ENCODE assay signal across 14 mouse cellular contexts in the genomic region with DNA sequence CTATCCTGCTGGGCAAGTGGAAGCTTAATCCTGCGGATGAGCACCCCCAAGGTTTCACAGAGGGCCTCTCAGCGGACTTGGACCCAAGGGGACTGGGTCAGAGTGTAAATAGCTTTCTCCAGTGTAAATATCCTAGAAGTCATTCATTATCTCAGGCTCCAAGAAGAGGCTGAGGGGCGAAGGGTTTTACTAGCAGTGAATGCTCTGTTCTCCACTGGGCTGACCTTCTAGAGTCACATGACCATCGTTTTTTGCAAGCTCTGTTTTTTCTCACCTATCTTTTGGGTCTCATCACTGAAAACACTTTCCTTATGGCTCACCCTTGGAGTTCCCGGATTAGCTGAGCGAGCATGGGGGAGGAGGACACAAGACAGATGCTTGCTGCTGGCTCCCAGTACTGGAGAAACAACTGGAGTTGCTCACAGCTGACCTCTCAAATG. TPM values are rescaled to one million over a fixed set of nuclear protein-coding genes. Genes with fewer than 3 reads are reported as not detected.
DNase-seq lines count a peak whose midpoint lies in the region; ATAC-seq and TF ChIP-seq lines count a peak whose summit lies in the region.
"Had no signal": no experiment of that assay in that cellular context is flagged by ENCODE, and none has a peak within 500 bp of the region (broad histone marks: within the 10 kb centered on the region; RNA-seq: fewer than 3 reads in every experiment).

No protein-coding gene starts in this region.

- H3K9ac ChIP-seq in intestine, embryonic 16.5 days (ENCODE audit: low read depth, low read length) = no peak overlapping the region
- H3K9ac ChIP-seq: heart, embryonic 15.5 days; hindbrain, embryonic 12.5 days; liver, embryonic 15.5 days had no signal

- H3K36me3 ChIP-seq in intestine, embryonic 16.5 days (ENCODE audit: control insufficient read depth, insufficient read depth, low read length) = no peaks in the 10 kb centered on the region
- H3K36me3 ChIP-seq in myocyte (ENCODE audit: control insufficient read depth, insufficient read depth) = no peaks in the 10 kb centered on the region
- H3K36me3 ChIP-seq: heart, embryonic 15.5 days; hindbrain, embryonic 12.5 days; liver, embryonic 15.5 days had no signal

- H3K4me2 ChIP-seq in intestine, embryonic 16.5 days (ENCODE audit: low read depth, low read length) = no peak overlapping the region
- peak overlapping the region; percentile 2 for H3K4me2 ChIP-seq in myocyte (ENCODE audit: low read depth)
- H3K4me2 ChIP-seq: heart, embryonic 15.5 days; hindbrain, embryonic 12.5 days; liver, embryonic 15.5 days; midbrain, embryonic 11.5 days had no signal

- peaks cover 35% of the 10 kb centered on the region for H3K4me1 ChIP-seq in intestine, embryonic 16.5 days (ENCODE audit: control insufficient read depth, insufficient read depth, low read length)
- H3K4me1 ChIP-seq: hindbrain, embryonic 12.5 days; liver, embryonic 15.5 days had no signal

- WGBS in intestine, embryonic 16.5 days = 17% methylated on average over 6 of the region's 6 CpGs

- peak; percentile 60 for DNase-seq in lung, postnatal 10 days
- DNase-seq in lung, adult 18-20 months = no peak
- DNase-seq in kidney, adult 9 months = peak; percentile 90
- DNase-seq in left cerebral cortex, adult 11 months (ENCODE audit: low spot score) = no peak
- DNase-seq in left cerebral cortex, adult 9 months (ENCODE audit: low spot score in 2 of 2) = no peak
- DNase-seq: cerebellum, postnatal 25 days; retina, postnatal 1 day had no signal

- H3ac ChIP-seq in myocyte (ENCODE audit: control insufficient read depth, insufficient read length) = no peak overlapping the region

- peak; percentile 72 for ATAC-seq in intestine, embryonic 16.5 days
- no peak for ATAC-seq in CD4-positive, CD25-positive, alpha-beta regulatory T cell, adult 4 months

- no peaks in the 10 kb centered on the region for H3K9me3 ChIP-seq in intestine, embryonic 16.5 days (ENCODE audit: control insufficient read depth, low read length)
- H3K9me3 ChIP-seq: heart, embryonic 15.5 days; hindbrain, embryonic 12.5 days; liver, embryonic 15.5 days had no signal

- no peaks in the 10 kb centered on the region for H3K27me3 ChIP-seq in intestine, embryonic 16.5 days (replicated peaks; ENCODE audit: control insufficient read depth, insufficient read depth, low read length)
- no peaks in the 10 kb centered on the region for H3K27me3 ChIP-seq in myocyte (ENCODE audit: control insufficient read depth, insufficient read depth, insufficient read length)
- H3K27me3 ChIP-seq: heart, embryonic 15.5 days; hindbrain, embryonic 12.5 days; liver, embryonic 15.5 days had no signal

- no peak for TF ChIP-seq POLR2A in myocyte (IDR thresholded peaks at IDR 0.05; ENCODE audit: insufficient read length, low read depth)

- H3K4me3 ChIP-seq in intestine, embryonic 16.5 days (ENCODE audit: low read length) = no peak overlapping the region
- no peak overlapping the region for H3K4me3 ChIP-seq in myocyte
- H3K4me3 ChIP-seq: heart, embryonic 15.5 days; hindbrain, embryonic 12.5 days; liver, embryonic 15.5 days had no signal

- no peaks in the 10 kb centered on the region for H3K79me2 ChIP-seq in myocyte (ENCODE audit: control insufficient read depth, insufficient read depth)

- peak overlapping the region; percentile 69 for H3K27ac ChIP-seq in intestine, embryonic 16.5 days (ENCODE audit: low read length)
- H3K27ac ChIP-seq: heart, embryonic 15.5 days; hindbrain, embryonic 12.5 days; liver, embryonic 15.5 days had no signal

TF ChIP-seq in myocyte, 11 proteins besides CTCF, POLR2A, EP300 and RAD21:
- no peak for TF ChIP-seq CEBPB (IDR thresholded peaks at IDR 0.05; ENCODE audit: insufficient read depth, poor library complexity, severe bottlenecking)

RNA-seq across cellular contexts. Expression of gene Afap1l2, which starts 49.4 kb away (rescaled TPM):
- polyA plus RNA-seq in intestine, embryonic 16.5 days (2015; fragmentation: Nextera tagmentation; extraction: Ambion mirVana) = 16.5 and 16.9 TPM in 2 replicates
- 15.2 TPM for polyA plus RNA-seq in myocyte (2012; fragmentation: generic; extraction: Trizol)
- polyA plus RNA-seq in CD4-positive, CD25-positive, alpha-beta regulatory T cell, adult 4 months (2017; shearing (Covaris generic)) = not detected

Comparison
In these comparisons a context has a peak if more than half of its experiments do, and no peak if none do; other contexts are left out.
1. DNase-seq: peak in lung, postnatal 10 days (single experiment) and kidney, adult 9 months (single experiment); none in lung, adult 18-20 months (0 of 2), left cerebral cortex, adult 11 months (single experiment) and left cerebral cortex, adult 9 months (0 of 2).